Mouse (Mus musculus) hindbrain, embryonic 15.5 days (tissue): ENCODE measurements at regions not wholly inside any gene's neighbourhood (a gene's known extent, or its start where the extent isn't known, plus 50 kb on each side); places are given as distances from the start of the nearest gene placed in this dataset.

Experiments
- ATAC-seq: fragments of 200-750 bp; cut with Nextera tagmentation; 2 replicates; pipeline ENCODE4 v1.8.0; 2017; ENCODE audit warnings: low read depth, moderate number of reproducible peaks, moderate TSS enrichment; ENCODE audit not compliant: low FRiP score
- H3K27ac ChIP-seq: fragments of 300-500 bp; sonication (generic); replicated peaks from 2 replicates; pipeline ENCODE4 v1.5.1; 2015; ENCODE audit warnings: mild to moderate bottlenecking, inconsistent platforms
- H3K27me3 ChIP-seq: fragments of 300-500 bp; sonication (generic); 2 replicates; pipeline ENCODE4 v1.6.1; 2015; ENCODE audit warnings: control low read depth, inconsistent platforms
- H3K36me3 ChIP-seq: fragments of 300-500 bp; sonication (generic); 2 replicates; pipeline ENCODE4 v1.6.1; 2015; ENCODE audit warnings: control low read depth, inconsistent platforms
- H3K4me1 ChIP-seq: fragments of 300-500 bp; sonication (generic); replicated peaks from 2 replicates; pipeline ENCODE4 v1.6.1; 2015; ENCODE audit warnings: control low read depth, inconsistent platforms
- H3K4me2 ChIP-seq: fragments of 300-500 bp; sonication (generic); 2 replicates; pipeline ENCODE4 v1.6.1; 2015; ENCODE audit warnings: moderate library complexity, mild to moderate bottlenecking, inconsistent platforms
- H3K4me3 ChIP-seq: fragments of 300-500 bp; sonication (generic); 2 replicates; pipeline ENCODE4 v1.5.1; 2015; ENCODE audit warnings: mild to moderate bottlenecking, inconsistent platforms
- H3K9ac ChIP-seq: fragments of 300-500 bp; sonication (generic); 2 replicates; pipeline ENCODE4 v1.6.1; 2015; ENCODE audit warnings: inconsistent platforms
- H3K9me3 ChIP-seq: fragments of 300-500 bp; sonication (generic); 2 replicates; pipeline ENCODE4 v1.6.1; 2016; ENCODE audit warnings: control low read depth, inconsistent platforms
- WGBS: fragments of 180-500 bp; shearing (Covaris S2); methylation state at CpG from one replicate; pipeline ENCODE4 v1.1.7; 2015; 5-methylcytosine and 5-hydroxymethylcytosine counted together

DNA sequence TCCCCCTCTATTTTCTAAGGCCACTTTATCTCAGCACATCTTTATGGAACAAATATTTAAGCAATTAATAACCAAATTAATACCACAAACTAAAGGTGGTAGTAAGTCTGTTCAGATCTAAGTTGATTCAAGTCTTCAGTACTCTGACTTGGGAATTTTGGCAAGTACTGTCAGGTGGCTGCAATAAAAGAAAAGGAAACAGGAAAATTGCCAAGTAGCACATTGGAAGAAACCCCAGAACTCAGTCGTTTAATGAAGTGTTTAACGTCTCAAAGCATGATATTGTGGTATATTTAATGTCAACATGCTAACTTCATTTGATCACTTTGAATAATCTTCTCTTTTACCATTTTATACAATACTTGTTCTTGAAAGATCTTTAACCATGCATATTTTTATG lies 142.2 kb downstream of the Gm11146 start:
- no peak overlapping the region for H3K9ac ChIP-seq
- no peaks in the 10 kb centered on the region for H3K9me3 ChIP-seq
- no peak for ATAC-seq
- H3K4me1 ChIP-seq = peaks cover 7% of the 10 kb centered on the region
- H3K36me3 ChIP-seq = no peaks in the 10 kb centered on the region
- whole genome bisulfite sequencing = 51% methylated on average over 2 of the region's 2 CpGs
- no peak overlapping the region for H3K4me2 ChIP-seq
- H3K27me3 ChIP-seq = no peaks in the 10 kb centered on the region
- no peak overlapping the region for H3K4me3 ChIP-seq
- no peak overlapping the region for H3K27ac ChIP-seq

DNA sequence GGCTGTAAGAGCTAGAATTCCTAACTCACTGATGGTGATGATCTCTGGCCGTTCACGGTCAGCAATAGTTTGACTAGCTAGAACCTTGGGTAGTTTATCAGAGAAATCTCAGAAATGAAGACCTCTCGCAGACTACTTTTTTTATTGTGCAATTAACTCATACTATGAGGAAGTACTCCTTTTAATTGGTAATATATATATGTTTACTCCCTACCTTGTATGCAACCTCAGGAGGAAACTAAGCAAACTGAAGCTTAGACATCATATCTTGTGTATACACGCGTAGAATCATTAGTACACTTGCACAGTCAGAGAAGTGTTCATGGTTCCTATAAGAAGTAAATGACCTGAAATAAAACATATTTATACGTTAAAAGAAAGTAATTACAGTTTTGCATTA lies 157.2 kb downstream of the Gm11146 start:
- 89% methylated on average over 6 of the region's 6 CpGs for WGBS
- Histone ChIP-seq H3K4me2 (no peak overlapping the region), H3K9ac (no peak overlapping the region), H3K4me1 (peaks cover 20% of the 10 kb centered on the region), H3K9me3 (no peaks in the 10 kb centered on the region), H3K27ac (no peak overlapping the region), H3K4me3 (no peak overlapping the region), H3K27me3 (no peaks in the 10 kb centered on the region), H3K36me3 (no peaks in the 10 kb centered on the region)
- ATAC-seq = no peak

DNA sequence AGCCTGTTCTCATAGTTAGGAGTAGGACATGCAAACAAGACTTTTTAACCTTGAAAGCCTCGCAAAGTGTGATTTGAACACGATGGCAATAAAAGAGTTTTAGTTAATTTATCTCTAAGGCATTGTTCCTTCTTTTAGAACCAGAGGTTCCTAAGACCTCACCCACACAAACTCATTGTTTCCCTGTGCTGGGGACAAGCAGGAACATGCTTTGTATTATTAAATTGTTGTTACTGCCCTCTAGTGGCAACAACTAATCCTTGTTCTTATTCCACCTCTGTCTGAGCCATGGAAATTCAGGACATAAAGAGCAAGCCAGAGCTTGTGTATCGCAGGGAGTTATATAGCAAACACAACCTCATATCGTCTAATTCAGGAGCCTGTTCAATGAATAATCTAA lies 157.9 kb downstream of the Gm11146 start:
- H3K9me3 ChIP-seq = no peaks in the 10 kb centered on the region
- H3K36me3 ChIP-seq = no peaks in the 10 kb centered on the region
- H3K9ac ChIP-seq = no peak overlapping the region
- peak; percentile 79; the same call in 1 of the 2 replicates for ATAC-seq
- H3K27ac ChIP-seq = no peak overlapping the region
- no peak overlapping the region for H3K4me2 ChIP-seq
- 23% methylated on average over 4 of the region's 4 CpGs for WGBS
- no peak overlapping the region for H3K4me3 ChIP-seq
- H3K27me3 ChIP-seq = no peaks in the 10 kb centered on the region
- peaks cover 20% of the 10 kb centered on the region for H3K4me1 ChIP-seq

DNA sequence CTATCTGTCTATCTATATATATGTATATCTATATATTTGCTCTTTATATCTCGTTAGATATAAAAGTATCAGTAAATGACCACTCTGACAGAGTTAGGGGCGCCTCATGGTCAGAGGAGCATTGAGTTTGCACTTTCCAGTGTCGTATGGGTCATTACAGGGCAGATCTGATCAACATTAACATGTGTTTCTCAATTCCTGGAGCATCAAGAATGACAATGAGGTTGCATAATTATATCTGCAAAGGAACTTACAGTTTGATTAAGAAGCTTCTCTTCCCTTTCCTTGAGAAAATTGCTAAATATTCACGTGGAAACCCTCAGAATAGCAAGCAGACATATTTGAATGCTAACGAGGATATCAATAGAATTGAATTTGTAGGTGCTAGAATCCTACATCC lies 158.6 kb downstream of the Gm11146 start:
- Histone ChIP-seq H3K4me2 (no peak overlapping the region), H3K9me3 (no peaks in the 10 kb centered on the region), H3K4me1 (peaks cover 20% of the 10 kb centered on the region), H3K27me3 (no peaks in the 10 kb centered on the region), H3K36me3 (no peaks in the 10 kb centered on the region), H3K27ac (peak overlapping the region; percentile 34; the same call in 1 of the 2 replicates), H3K4me3 (no peak overlapping the region), H3K9ac (no peak overlapping the region)
- 76% methylated on average over 5 of the region's 5 CpGs for WGBS
- ATAC-seq = no peak

DNA sequence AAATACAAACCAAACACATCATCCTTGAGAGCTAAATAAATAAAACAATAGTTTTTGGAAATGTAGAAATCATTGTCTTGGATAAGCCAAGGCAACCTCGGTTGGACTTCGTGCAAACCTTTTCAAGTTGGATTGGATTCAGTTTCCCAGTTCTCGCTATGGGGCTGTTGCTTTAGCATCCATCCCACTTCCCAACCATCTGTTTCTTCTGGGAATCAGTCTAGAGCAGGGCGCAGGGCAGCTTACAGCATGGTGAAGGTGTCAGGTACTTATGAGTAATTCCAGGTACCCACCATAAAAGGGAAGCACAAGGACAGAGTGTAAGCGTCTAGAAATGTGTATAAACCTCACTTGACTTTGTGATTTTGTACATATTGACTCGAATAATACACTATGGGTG lies 159.0 kb downstream of the Gm11146 start:
- WGBS = 91% methylated on average over 6 of the region's 6 CpGs
- H3K27me3 ChIP-seq = no peaks in the 10 kb centered on the region
- ATAC-seq = no peak
- no peak overlapping the region for H3K4me2 ChIP-seq
- no peak overlapping the region for H3K4me3 ChIP-seq
- no peak overlapping the region for H3K9ac ChIP-seq
- peaks cover 20% of the 10 kb centered on the region for H3K4me1 ChIP-seq
- H3K27ac ChIP-seq = no peak overlapping the region
- H3K9me3 ChIP-seq = no peaks in the 10 kb centered on the region
- H3K36me3 ChIP-seq = no peaks in the 10 kb centered on the region

DNA sequence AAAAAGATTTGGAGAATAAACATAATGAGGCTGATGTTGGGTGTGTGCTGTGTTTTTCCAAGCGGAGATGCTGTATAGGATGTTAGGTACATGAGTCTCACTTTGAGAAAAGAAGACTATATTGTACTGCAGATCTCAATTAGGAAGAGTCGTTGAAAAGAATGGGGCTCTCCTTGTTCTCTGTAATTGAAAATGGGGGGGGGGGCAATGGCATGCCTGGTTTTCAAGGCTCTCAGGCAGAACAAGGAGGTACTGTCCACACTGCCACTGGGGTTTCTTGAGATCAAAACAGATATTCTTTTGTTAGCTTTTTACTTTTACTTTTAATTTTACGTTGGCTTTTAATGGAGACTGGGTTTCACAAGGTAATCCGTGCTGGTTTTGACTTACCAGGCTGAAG lies 170.5 kb downstream of the Gm11146 start:
- Histone ChIP-seq H3K27me3 (no peaks in the 10 kb centered on the region), H3K4me1 (peaks cover 13% of the 10 kb centered on the region; the same call in 1 of the 2 replicates), H3K36me3 (no peaks in the 10 kb centered on the region), H3K4me2 (no peak overlapping the region), H3K4me3 (no peak overlapping the region), H3K27ac (peak overlapping the region; percentile 25; the same call in 1 of the 2 replicates), H3K9me3 (no peaks in the 10 kb centered on the region), H3K9ac (no peak overlapping the region)
- WGBS = 50% methylated on average over 4 of the region's 4 CpGs
- ATAC-seq = no peak

DNA sequence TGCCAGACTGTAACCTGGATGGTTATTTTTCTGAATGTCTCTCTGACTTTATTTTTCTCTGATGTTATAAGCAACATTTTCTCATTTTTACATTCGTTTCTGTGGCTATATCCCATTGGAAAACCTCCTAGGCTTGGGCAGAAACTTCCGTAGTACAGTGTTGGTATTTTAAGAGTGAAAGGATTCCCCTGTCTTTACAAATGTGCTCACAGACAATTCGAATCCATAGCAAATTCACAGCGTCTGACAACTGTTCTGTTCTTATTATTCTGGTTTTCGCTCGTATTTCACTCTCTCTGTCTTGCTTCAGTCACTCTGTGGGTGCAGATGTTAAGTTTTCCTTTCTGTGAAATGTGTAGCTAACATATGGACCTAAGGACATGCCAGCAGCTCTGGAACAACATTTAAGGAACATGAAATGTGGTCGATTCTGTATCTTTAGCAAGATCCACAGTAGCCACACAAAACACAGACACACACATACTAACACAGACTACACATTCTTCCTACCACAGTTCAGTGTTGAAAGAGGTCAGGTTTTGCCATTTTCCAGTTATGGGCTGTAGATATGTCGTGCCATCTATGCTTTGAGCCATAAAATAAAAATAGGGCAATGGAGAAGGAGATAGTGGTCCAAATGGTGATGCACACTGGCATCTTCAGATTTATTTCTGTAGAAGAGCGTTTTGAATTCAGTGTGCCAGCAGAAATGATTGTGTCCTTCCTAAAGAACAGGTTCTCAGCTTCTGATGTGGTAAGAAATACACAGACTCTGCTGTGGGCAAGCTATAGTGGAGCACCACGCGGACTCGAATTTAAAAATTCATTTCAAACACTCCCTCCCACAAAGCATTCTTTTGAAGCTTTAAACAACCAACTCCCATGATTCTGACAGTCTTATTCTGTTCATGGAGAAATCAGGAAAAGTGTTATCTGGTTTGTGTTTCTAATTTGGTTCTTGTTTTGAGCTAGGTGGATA lies 179.2 kb downstream of the Gm11146 start:
- Histone ChIP-seq H3K4me3 (peak overlapping the region; percentile 50), H3K4me1 (peaks cover 3% of the 10 kb centered on the region; the same call in 1 of the 2 replicates), H3K9me3 (no peaks in the 10 kb centered on the region), H3K36me3 (no peaks in the 10 kb centered on the region), H3K27ac (peak overlapping the region; percentile 99), H3K4me2 (peak overlapping the region; percentile 67), H3K27me3 (no peaks in the 10 kb centered on the region), H3K9ac (peak overlapping the region; percentile 84)
- WGBS = 9% methylated on average over 12 of the region's 12 CpGs
- no peak for ATAC-seq

DNA sequence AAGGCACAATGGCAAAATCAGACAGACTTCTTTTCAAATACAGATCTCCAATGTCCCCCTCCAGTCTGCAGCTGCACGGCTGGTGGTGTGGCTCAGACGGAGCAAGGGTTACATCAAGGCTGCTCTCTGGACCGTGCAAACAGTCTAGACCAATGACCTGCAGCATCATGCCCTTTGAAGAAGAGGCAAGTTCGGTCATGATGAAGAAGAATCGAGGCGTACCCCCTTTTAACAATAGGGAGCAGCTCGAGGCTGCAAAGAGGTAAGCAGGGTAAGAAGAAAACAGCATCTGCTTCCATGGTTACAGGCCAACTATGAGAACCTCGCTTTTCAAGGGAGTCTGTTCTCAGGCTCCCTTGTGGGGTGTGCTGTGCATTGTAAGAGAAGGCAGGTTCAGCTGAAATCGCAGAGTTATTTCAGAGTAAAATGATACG lies 180.3 kb downstream of the Gm11146 start:
- peak; percentile 90 for ATAC-seq
- Histone ChIP-seq H3K9me3 (no peaks in the 10 kb centered on the region), H3K27me3 (no peaks in the 10 kb centered on the region), H3K4me1 (peaks cover 3% of the 10 kb centered on the region; the same call in 1 of the 2 replicates), H3K9ac (peak overlapping the region; percentile 84), H3K4me2 (peak overlapping the region; percentile 67), H3K4me3 (peak overlapping the region; percentile 50), H3K36me3 (no peaks in the 10 kb centered on the region), H3K27ac (peak overlapping the region; percentile 99)
- 4% methylated on average over 10 of the region's 10 CpGs for WGBS

DNA sequence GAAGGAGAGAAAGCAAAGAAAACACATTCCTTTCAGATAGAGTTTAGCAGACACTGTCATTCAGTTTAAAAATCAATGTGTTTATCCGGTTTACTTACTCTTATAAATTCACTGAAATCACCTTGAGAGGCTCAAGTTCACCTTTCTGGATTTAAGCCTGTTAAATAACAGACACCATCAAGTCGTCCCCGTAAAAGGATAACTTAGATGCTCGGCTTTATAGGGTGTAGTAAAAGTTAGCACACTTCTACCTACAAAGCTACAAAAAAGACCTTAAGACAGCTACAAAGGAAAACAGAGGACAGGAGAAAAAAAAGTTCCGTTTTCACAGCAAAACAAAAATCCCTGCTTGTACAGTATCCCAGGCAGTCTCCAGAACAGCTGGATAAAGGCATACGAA lies 180.9 kb downstream of the Gm11146 start:
- H3K36me3 ChIP-seq = no peaks in the 10 kb centered on the region
- H3K27ac ChIP-seq = peak overlapping the region; percentile 99
- H3K4me1 ChIP-seq = no peaks in the 10 kb centered on the region; the same call in 1 of the 2 replicates
- H3K9me3 ChIP-seq = no peaks in the 10 kb centered on the region
- ATAC-seq = no peak
- H3K9ac ChIP-seq = peak overlapping the region; percentile 84
- H3K4me2 ChIP-seq = peak overlapping the region; percentile 67
- peak overlapping the region; percentile 50 for H3K4me3 ChIP-seq
- no peaks in the 10 kb centered on the region for H3K27me3 ChIP-seq
- 12% methylated on average over 6 of the region's 6 CpGs for whole genome bisulfite sequencing

DNA sequence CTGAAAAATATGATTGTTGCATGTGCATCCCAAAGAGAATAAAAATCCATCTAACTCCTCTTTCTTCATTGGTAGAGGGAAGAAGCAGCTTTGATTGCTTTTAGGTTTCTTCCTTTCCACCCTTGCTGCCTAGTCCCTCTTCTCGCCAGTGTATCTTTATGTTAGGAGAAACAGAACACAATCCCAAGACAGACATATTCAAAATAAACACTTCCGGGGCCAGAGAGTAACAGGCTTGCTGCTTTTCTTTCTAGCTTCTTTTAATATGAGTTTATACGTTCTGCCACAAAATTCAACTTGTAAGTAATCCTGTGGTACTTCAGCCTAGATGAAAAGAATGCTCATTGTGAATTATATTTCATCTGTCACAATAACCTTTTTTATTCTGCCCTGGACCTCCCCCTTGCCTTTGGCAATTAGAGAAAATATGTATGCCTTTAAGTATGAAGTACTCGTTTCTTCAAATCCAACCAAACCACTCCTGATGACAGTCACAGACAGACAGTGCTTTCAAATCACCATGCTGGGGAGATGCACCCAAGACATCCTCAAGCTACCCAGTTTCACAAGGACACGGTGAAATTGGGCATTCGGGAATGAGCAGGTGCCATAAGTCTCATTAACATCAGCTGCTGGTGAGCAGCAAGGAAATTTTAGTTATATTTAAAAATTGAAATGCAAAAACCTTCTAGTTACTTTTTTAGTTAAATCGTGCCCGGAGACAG lies 181.6 kb downstream of the Gm11146 start:
- H3K4me2 ChIP-seq = peak overlapping the region; percentile 59
- no peaks in the 10 kb centered on the region for H3K36me3 ChIP-seq
- peak overlapping the region; percentile 50 for H3K4me3 ChIP-seq
- peak overlapping the region; percentile 94 for H3K27ac ChIP-seq
- H3K4me1 ChIP-seq = no peaks in the 10 kb centered on the region
- H3K27me3 ChIP-seq = no peaks in the 10 kb centered on the region
- 13% methylated on average over 8 of the region's 8 CpGs for WGBS
- no peak for ATAC-seq
- no peaks in the 10 kb centered on the region for H3K9me3 ChIP-seq
- peak overlapping the region; percentile 84 for H3K9ac ChIP-seq

DNA sequence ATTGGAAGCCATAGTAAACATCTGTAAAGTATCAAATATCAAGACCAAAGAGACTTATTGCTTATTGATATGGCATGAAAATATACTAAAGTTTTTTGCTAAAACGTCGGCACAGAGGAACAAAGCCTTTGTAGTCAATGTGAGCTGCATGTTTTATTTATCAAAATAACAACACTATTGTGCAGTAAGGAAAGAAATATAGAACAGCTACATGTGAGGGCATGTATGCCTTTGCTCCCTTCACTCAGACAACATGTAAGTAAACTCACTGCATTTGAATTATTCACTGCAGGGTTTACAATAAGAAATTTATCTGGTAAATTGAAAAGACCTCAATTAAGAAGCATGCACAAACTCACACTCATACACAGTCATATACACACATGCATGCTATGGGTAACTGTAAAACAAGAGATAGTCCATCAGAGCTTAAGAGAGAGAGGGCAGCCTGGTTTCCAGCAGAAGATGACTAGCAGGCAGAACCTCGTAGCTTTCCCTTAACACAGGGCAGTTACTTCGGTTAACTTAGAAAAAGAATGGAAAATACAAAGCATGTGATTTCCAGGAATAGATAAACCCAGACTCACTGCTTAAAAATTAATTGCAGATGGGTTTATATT lies 182.7 kb downstream of the Gm11146 start:
- H3K4me1 ChIP-seq = peaks cover 4% of the 10 kb centered on the region; the same call in 1 of the 2 replicates
- ATAC-seq = no peak
- peak overlapping the region; percentile 50 for H3K4me3 ChIP-seq

More for the DNA sequence above, 182.7 kb downstream of the Gm11146 start:
- Histone ChIP-seq H3K36me3 (no peaks in the 10 kb centered on the region), H3K9ac (peak overlapping the region; percentile 70), H3K27ac (peak overlapping the region; percentile 95), H3K4me2 (peak overlapping the region; percentile 59), H3K9me3 (no peaks in the 10 kb centered on the region), H3K27me3 (no peaks in the 10 kb centered on the region)
- 3% methylated on average over 4 of the region's 4 CpGs for WGBS
